Mouse (Mus musculus): Measurements from ENCODE around the gene Zc2hc1c.

GRCm38 (mm10) chr12:85278919-85279318 lies 9.5 kb upstream of the Zc2hc1c start:
- TF ChIP-seq POLR2A (IDR thresholded peaks at IDR 0.05; ENCODE audit: low read depth, low read length) (no peak), CTCF (IDR thresholded peaks at IDR 0.05; ENCODE audit: extremely low read depth, insufficient read length, insufficient replicate concordance, low read depth, low read length) (no peak)
